Mouse (Mus musculus) T-cell, adult 2 months (primary cell): Measurements from ENCODE around the gene Rlf.

ENCODE experiments used
- DNase-seq: peaks from one replicate; pipeline ENCODE4 v3.0.0; 2022; ENCODE audit warnings: low spot score

The Rlf gene

DNA sequence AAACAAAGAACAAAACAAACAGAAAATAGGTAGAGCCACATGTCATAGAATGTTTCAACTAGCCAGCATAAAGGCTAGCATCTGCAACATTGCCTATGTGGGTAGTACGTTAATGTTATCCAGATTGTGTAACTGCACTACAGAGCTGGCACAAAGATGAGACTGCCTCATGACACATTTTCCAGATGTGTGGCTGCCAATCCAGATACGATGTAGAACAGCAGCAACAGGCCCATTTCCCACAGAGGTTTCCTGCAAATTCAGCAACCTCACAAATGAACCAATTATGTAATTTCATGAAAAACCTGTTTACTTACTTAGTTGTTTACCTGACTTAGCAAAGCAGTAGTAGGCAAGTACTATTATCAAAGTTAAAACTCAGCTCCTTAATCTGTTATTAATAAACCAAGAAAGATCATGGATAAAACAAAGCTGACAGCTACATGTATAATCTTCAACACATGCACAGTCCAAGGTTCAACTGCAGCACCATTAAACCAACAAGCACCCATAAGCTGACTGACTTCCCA is 51.3 kb downstream of the Rlf start:
- DNase-seq: no peak

GRCm38 (mm10) chr4:121109126-121109525 is 105.8 kb downstream of the Rlf start, which contains the start of gene Tmco2:
Gene Tmco2, minus strand, starts transcription at chr4:121109226.
- DNase-seq: no peak

- no peak for DNase-seq
These were observed 111.6 kb downstream of the Rlf start for GRCm38 (mm10) chr4:121103304-121103703.

DNA sequence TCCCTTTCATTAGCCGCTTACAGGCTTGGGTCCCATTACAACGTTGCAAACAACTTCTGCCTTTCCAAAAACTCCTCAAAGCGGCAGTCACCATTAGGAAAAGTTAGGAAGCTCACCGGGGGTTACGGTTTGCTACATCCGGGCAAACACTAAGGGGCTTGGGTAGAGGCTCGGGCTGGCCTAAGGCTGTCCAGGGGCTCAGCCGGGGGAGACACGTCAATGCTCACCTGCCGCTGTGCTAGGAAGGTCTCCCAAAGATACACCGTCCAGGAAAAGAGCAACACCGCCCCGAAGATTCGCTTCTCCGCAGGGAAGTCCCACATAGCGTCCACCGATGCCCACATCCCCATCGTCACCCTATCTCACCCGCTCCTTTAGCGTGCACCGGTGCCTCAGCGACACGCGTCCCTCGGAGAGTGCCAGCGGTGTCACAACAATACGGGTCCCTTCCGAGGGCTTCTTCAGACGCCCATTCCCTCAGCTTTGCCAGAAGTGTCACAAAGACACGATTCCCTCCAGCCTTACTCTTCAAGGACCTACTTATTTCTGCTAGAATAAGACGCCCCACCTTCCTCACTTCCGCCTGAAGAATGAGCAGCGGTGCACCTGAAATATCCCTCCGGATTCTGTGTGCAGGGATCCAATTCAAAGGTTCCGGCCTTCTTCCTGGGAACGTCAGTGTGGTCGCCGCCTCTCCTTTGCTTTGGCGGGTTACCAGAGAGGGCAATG is 117.1 kb downstream of the Rlf start, which contains the start of gene Zmpste24:
Gene Zmpste24 (minus strand): TSS at position 592 of the 729 bp plus-strand sequence.
- peak; percentile 82 for DNase-seq
